Mouse (Mus musculus): ENCODE data around the gene Gm7879. TPM values are rescaled to one million over a fixed set of nuclear protein-coding genes. Genes with fewer than 3 reads are reported as not detected.

Gene Gm7879
- polyA plus RNA-seq, 1 experiment from 2014 or later, result not detected

DNA sequence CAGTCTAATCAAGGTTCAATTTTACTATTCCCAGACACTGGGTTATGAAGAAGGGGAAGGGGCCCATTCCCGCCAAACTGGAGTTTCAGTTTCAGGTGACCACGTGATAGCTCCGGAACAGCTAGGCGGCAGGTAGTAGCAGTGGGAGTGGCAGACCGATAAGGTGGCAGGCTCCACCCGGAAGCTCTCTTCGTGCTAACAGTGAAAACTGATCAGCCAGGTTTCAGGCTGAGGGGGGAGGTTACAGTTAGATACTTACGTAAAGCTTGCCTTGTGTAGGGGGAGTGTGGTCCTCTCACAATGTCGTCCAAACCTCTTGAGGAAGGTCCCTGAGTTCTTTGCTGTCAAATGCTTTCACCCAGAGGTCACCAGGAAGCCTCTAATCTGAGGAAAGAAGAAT is 3.7 kb upstream of the Gm7879 start:
- Histone ChIP-seq H3K27me3 (ENCODE audit: insufficient read depth, poor library complexity, severe bottlenecking) (no peaks in the 10 kb centered on the region), H3K9me3 (no peaks in the 10 kb centered on the region), H3K27ac (no peak overlapping the region), H3K4me1 (no peaks in the 10 kb centered on the region), H3K4me3 (no peak overlapping the region), H3K36me3 (peaks cover 10% of the 10 kb centered on the region)
- no peak for DNase-seq (ENCODE audit: low spot score)
- 38% methylated on average over 9 of the region's 9 CpGs for WGBS

DNA sequence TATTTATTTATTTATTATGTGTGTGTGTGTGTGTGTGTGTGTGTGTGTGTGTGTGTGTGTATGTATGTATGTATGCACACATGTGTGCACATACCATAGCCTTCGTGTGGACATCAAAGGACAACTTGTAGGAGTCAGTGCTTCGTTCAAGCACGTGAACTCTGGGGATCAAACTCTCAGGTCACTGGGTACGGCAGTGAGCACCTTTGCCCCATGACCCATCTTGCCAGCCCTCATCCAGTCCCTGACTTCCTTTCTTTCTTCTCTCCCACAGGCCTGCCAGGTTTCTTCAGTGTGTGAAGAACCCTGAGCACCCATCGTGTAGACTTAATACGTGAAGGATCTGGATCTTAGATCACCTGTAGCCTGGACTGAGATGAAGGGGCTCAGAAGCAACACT is 2.9 kb upstream of the Gm7879 start:
- no peak overlapping the region for H3K4me3 ChIP-seq
- H3K27me3 ChIP-seq (ENCODE audit: insufficient read depth, poor library complexity, severe bottlenecking), result no peaks in the 10 kb centered on the region
- WGBS, result 92% methylated on average over 6 of the region's 6 CpGs
- no peak overlapping the region for H3K27ac ChIP-seq
- peaks cover 10% of the 10 kb centered on the region for H3K36me3 ChIP-seq
- no peaks in the 10 kb centered on the region for H3K4me1 ChIP-seq
- no peaks in the 10 kb centered on the region for H3K9me3 ChIP-seq
- DNase-seq (ENCODE audit: low spot score), result no peak

DNA sequence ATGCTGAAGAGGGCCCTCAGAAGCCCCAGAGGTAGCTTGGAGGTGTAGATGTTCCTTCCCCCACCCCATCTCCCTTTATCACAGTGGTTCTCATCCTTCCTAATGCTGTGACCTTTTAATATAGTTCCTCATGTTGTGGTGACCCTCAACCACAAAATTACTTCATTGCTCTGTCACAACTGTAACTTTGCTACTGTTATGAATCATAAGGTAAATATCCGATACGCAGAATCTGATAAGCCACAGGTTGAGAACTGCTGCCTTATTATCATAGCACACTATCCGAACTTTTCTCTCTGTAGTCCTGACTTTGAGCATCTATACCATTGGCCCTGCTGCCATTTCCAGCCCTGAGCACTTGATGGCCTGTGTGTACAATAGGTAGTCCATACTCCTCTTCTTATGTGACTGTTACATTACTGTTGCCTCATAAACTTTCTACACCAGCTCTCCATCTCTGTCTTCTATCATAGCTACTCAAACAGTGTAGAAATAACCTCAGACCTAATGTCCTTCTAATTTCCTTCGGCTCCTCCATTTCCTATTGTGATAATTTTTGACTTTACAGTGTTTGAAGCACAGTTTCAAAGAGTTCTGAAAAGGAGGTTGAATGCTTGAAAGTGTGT is 2.4 kb downstream of the Gm7879 start:
- Histone ChIP-seq H3K4me3 (no peak overlapping the region), H3K4me1 (no peaks in the 10 kb centered on the region), H3K27ac (no peak overlapping the region), H3K9me3 (no peaks in the 10 kb centered on the region), H3K36me3 (peaks cover 10% of the 10 kb centered on the region), H3K27me3 (ENCODE audit: insufficient read depth, poor library complexity, severe bottlenecking) (no peaks in the 10 kb centered on the region)
- no peak for DNase-seq (ENCODE audit: low spot score)
- 86% methylated on average over 4 of the region's 4 CpGs for WGBS

DNA sequence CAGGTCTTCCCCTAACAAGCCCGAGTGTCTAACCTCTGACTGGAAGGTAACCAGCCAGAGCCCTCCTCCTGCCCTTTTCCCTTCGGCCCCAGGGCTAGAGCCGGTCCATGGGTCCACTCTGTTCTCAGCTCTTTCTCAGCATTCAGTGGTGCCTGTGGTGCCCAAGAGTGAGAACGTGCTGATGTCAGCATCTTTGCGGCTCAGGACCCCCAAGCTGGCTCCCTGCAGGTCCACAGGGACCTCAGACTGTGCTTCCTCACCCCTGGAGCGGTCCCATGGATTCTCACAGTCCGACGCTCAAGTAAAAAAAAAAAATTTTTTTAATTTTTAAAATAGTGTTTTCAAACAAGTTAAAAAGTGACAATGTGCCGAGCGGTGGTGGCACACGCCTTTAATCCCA is 8.9 kb downstream of the Gm7879 start:
- 84% methylated on average over 11 of the region's 11 CpGs for WGBS
- no peak overlapping the region for H3K4me3 ChIP-seq
- H3K36me3 ChIP-seq, result no peaks in the 10 kb centered on the region
- H3K9me3 ChIP-seq, result no peaks in the 10 kb centered on the region
- no peaks in the 10 kb centered on the region for H3K27me3 ChIP-seq (ENCODE audit: insufficient read depth, poor library complexity, severe bottlenecking)
- no peak overlapping the region for H3K27ac ChIP-seq
- DNase-seq (ENCODE audit: low spot score), result no peak
- no peaks in the 10 kb centered on the region for H3K4me1 ChIP-seq

DNA sequence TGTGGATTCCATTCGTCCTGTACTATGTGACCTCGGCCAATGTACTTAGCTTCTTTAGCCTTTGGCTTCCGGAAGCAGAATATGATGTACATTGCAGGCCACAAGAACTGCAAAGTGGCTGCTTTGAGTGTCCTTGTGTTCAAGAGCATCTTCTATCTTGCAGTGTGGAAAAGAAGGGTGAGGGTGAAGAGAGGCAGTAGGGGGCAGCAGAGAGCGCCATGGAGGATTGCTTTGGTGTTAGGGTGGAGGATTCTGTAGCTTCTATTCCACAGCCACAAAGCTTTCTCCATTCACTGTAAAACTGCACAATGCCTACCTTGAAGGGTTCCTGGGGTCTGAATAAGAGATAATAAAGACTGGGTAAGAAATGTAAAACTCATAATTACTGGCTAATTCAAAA is 11.0 kb downstream of the Gm7879 start:
- H3K27me3 ChIP-seq (ENCODE audit: insufficient read depth, poor library complexity, severe bottlenecking), result no peaks in the 10 kb centered on the region
- no peaks in the 10 kb centered on the region for H3K9me3 ChIP-seq
- H3K4me3 ChIP-seq, result no peak overlapping the region
- no peaks in the 10 kb centered on the region for H3K4me1 ChIP-seq
- H3K27ac ChIP-seq, result no peak overlapping the region
- H3K36me3 ChIP-seq, result no peaks in the 10 kb centered on the region
- 32% methylated on average over 4 of the region's 4 CpGs for WGBS
- peak; percentile 77 for DNase-seq (ENCODE audit: low spot score)

DNA sequence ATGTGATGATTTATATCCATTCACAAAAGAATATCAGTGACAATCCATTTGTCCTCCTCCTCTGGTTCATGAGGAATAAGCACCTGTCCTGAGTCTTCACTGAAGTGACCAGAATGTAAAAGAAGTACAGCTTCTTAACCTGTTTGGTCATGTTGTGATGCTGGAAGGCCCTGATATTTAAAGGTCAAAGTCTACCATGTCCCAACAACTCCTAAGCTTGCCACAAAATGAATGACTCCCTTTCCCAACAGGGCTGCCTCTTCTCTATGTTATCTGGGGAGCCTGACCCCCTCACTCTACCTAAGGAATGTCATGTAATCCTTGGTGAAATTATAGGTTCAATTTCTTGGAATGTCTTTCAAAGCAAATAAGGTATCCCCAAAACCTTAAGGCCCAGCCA is 14.8 kb downstream of the Gm7879 start:
- H3K27ac ChIP-seq, result no peak overlapping the region
- no peak for DNase-seq (ENCODE audit: low spot score)
- no peaks in the 10 kb centered on the region for H3K4me1 ChIP-seq
- no peaks in the 10 kb centered on the region for H3K27me3 ChIP-seq (ENCODE audit: insufficient read depth, poor library complexity, severe bottlenecking)
- H3K36me3 ChIP-seq, result no peaks in the 10 kb centered on the region
- H3K9me3 ChIP-seq, result no peaks in the 10 kb centered on the region
- no peak overlapping the region for H3K4me3 ChIP-seq

DNA sequence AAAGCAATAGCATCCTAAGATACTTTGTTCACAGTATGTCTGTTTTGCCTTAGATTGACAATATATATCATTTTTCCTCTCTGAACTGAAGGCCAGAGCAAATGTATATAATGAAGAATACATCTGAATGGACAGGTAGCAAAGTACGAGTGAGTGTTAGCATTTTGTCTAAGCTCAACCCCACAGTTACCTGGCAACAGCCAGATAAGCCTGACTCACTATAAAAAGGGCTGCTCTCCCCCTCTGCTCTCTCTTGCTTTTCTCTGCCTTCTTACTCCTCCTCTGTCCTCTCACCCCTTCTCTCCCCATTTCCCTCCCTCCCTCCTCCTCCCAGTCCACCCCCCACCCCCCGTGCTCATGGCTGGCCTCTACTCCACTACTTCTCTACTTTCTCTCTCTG is 20.3 kb downstream of the Gm7879 start:
- 36% methylated on average over 2 of the region's 2 CpGs for WGBS
- no peaks in the 10 kb centered on the region for H3K4me1 ChIP-seq
- DNase-seq (ENCODE audit: low spot score), result no peak
- no peaks in the 10 kb centered on the region for H3K27me3 ChIP-seq (ENCODE audit: insufficient read depth, poor library complexity, severe bottlenecking)
- no peaks in the 10 kb centered on the region for H3K36me3 ChIP-seq
- no peaks in the 10 kb centered on the region for H3K9me3 ChIP-seq
- no peak overlapping the region for H3K27ac ChIP-seq
- no peak overlapping the region for H3K4me3 ChIP-seq

DNA sequence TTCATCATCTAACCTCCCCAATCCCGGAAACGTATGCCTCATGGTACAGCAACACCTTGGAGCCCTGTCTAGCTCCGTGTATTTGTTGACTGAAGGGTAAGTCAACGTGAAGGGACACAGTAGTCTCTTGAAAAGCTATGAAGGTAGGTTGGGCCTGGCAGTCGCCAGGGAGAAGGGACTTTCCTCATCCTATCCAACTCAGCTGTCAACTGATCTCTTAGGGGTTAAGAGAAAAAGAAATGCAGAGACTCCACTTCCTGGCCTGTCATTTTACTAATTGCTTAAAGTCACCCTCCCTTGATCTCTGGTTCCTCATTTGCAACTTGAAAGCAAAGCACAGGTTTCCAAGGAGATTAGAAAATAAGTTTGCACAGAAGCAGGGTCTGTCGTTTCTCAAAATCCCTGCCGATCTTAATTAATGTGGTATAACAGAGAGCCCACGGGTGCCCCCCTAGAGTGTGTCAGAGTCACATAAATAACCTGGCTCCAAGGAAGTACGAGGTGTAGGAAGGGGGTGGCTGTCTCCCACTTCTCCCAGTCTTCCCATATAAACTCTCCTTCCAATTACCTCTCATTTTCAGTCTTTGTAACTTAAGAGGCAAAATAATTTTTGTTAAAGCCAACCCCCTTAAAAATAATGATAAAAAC is 34.5 kb downstream of the Gm7879 start:
- peak overlapping the region; percentile 63 for H3K4me3 ChIP-seq
- DNase-seq (ENCODE audit: low spot score), result no peak
- H3K27me3 ChIP-seq (ENCODE audit: insufficient read depth, poor library complexity, severe bottlenecking), result no peaks in the 10 kb centered on the region; the same call in 1 of the 2 replicates
- H3K27ac ChIP-seq, result no peak overlapping the region
- 35% methylated on average over 9 of the region's 9 CpGs for WGBS
- no peaks in the 10 kb centered on the region for H3K9me3 ChIP-seq
- H3K4me1 ChIP-seq, result peaks cover 15% of the 10 kb centered on the region
- H3K36me3 ChIP-seq, result no peaks in the 10 kb centered on the region

DNA sequence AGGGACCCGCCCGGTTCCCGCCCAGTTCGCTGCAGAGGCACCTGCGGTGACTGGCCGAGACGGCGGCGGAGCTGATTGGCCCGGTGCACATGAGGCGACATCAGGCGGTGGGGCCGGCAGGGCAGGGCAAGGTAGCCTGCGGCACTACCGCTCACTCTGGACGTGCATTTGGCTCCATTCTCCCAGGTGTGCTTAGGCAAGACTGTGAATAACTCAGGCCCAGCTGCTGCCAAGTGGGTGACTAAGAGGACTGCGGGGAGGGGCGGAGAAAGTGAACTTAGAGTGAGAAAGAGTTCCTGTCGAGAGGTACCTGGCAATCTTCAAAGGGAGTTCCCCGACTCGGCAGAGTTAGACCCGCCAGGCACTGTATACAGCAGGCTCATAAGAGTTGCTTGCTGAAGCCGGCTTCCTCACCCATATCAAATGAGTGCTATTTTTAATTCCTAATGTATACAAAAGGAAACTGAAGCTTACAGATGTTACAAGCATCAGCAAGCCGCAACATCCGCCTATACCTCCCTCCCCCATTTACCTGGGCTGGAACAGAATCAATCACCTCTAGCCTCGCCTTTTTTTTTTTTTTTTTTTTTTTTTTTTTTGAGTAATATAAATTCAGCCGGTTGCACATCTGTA is 35.3 kb downstream of the Gm7879 start:
- H3K27ac ChIP-seq, result peak overlapping the region; percentile 67; the same call in 1 of the 2 replicates
- no peaks in the 10 kb centered on the region for H3K36me3 ChIP-seq
- DNase-seq (ENCODE audit: low spot score), result peak; percentile 81
- H3K27me3 ChIP-seq (ENCODE audit: insufficient read depth, poor library complexity, severe bottlenecking), result no peaks in the 10 kb centered on the region; the same call in 1 of the 2 replicates
- 2% methylated on average over 27 of the region's 27 CpGs for WGBS
- no peaks in the 10 kb centered on the region for H3K9me3 ChIP-seq
- peak overlapping the region; percentile 63 for H3K4me3 ChIP-seq
- peaks cover 15% of the 10 kb centered on the region for H3K4me1 ChIP-seq

DNA sequence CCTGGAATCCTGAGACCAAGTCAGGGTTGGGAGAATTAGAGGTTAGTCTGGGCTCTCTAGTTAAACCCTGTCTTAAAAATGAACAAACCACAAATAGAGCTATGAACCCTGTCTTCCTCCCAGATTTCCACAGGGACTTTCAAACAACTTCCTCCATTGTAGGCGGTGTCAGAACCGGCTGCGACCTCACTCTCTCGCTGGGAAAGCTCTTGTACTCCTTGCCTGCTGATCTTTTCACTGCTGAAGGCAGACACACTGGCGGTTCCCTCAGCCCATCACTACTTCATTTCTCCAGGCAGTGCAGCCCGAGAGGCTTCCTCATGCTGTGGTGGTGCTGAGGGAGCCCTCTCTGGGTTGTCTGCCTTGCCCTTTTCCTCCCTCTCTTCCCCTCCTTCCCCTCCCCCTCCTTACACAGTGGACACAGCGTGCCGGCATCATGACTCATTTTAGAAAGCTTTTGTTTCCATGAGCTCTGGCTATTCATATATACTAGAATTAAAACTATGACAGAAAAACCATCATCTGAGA is 35.9 kb downstream of the Gm7879 start:
- Histone ChIP-seq H3K27ac (peak overlapping the region; percentile 73), H3K4me1 (peaks cover 15% of the 10 kb centered on the region), H3K27me3 (ENCODE audit: insufficient read depth, poor library complexity, severe bottlenecking) (no peaks in the 10 kb centered on the region; the same call in 1 of the 2 replicates), H3K4me3 (peak overlapping the region; percentile 63), H3K9me3 (no peaks in the 10 kb centered on the region), H3K36me3 (no peaks in the 10 kb centered on the region)
- DNase-seq (ENCODE audit: low spot score), result peak; percentile 78
- 4% methylated on average over 8 of the region's 8 CpGs for WGBS

DNA sequence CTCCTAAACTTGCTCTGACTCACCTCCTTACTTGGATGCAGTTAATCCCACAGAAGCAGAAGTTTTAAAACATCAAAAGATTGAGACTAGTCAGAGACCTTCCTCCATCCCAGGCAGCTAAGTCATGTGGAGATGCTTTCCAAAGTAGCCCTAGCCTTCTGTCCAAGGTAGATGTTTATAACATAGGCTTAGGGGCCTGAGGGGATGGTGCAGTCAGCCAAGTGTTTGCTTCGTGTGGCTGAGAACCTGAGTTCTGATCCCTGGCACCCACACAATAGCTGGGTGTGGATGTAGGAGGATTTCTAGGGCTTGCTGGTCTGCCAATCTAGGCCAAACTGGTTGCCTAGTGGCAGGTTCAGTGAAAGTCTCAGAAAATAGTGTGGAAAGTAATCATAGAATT is 40.3 kb downstream of the Gm7879 start:
- no peak overlapping the region for H3K27ac ChIP-seq
- H3K4me1 ChIP-seq, result peaks cover 6% of the 10 kb centered on the region
- 59% methylated on average over 1 of the region's 1 CpGs for WGBS
- H3K36me3 ChIP-seq, result no peaks in the 10 kb centered on the region
- no peak for DNase-seq (ENCODE audit: low spot score)
- no peak overlapping the region for H3K4me3 ChIP-seq
- no peaks in the 10 kb centered on the region for H3K9me3 ChIP-seq
- H3K27me3 ChIP-seq (ENCODE audit: insufficient read depth, poor library complexity, severe bottlenecking), result no peaks in the 10 kb centered on the region

DNA sequence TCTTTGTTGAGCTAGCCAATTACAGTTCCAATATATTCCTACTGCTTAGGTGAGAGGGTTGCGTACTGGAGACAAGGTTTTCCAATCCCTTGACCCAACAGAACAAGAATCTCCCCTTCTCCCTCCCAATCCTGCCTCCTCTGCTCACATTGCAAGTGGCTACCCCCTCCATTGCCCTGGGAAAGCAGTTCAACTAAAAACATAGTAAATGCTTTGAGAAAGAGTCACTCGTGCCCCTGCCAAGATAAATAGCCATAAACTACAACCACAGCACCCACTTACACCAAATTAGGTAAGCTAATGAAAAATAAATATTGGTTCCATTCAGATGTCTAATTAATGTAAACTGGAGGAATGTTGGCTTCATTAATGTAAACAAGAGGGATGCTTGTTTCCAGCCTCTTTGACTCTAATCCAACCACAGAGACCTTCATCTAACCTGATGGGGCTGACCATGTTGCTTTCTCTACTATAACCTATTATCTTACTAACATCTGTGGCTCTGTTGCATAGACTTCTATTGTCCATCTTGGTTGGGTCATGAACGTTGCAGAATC is 47.0 kb downstream of the Gm7879 start:
- H3K36me3 ChIP-seq, result no peaks in the 10 kb centered on the region
- no peaks in the 10 kb centered on the region for H3K9me3 ChIP-seq
- WGBS, result 78% methylated on average over 3 of the region's 3 CpGs
- no peak overlapping the region for H3K4me3 ChIP-seq
- H3K27ac ChIP-seq, result no peak overlapping the region
- H3K27me3 ChIP-seq (ENCODE audit: insufficient read depth, poor library complexity, severe bottlenecking), result no peaks in the 10 kb centered on the region
- no peak for DNase-seq (ENCODE audit: low spot score)
- no peaks in the 10 kb centered on the region for H3K4me1 ChIP-seq

DNA sequence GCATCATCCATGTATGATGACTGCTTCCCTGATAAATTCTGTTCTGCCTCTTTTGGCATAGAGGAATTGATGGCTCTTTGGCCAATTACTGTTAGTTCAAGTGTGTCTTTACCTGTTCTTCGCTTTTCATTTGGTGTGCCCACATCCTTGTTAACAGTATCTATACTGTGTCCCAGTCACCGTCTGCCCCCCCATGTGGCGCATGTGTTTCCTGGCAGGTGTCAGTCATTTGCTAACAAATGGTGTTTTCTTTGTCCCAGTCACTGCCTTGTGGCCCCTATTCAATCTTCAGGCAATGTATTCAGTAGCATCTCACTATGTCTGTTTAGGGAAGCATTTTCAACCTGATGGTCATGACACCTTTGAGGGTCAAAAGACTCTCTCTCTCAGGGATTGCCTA is 48.1 kb downstream of the Gm7879 start:
- Histone ChIP-seq H3K36me3 (no peaks in the 10 kb centered on the region), H3K27me3 (ENCODE audit: insufficient read depth, poor library complexity, severe bottlenecking) (no peaks in the 10 kb centered on the region), H3K9me3 (no peaks in the 10 kb centered on the region), H3K4me1 (no peaks in the 10 kb centered on the region), H3K4me3 (no peak overlapping the region), H3K27ac (no peak overlapping the region)
- DNase-seq (ENCODE audit: low spot score), result no peak
- 86% methylated on average over 3 of the region's 3 CpGs for WGBS

Measured in heart, embryonic 10.5 days (tissue).